Mouse (Mus musculus): ENCODE data around the gene Ccdc158.
A peak's percentile ranks its signal among the peaks of the same experiment; 100 is the strongest.

Gene Ccdc158

GRCm38 (mm10) chr5:92596865-92597264 is 78.2 kb downstream of the Ccdc158 start:
- no peak for DNase-seq

GRCm38 (mm10) chr5:92595026-92595425 is 80.0 kb downstream of the Ccdc158 start:
- no peak for DNase-seq

- DNase-seq = no peak
These were observed 89.1 kb downstream of the Ccdc158 start for GRCm38 (mm10) chr5:92585932-92586331.

GRCm38 (mm10) chr5:92579559-92579958 is 95.5 kb downstream of the Ccdc158 start:
- DNase-seq = no peak

GRCm38 (mm10) chr5:92571232-92571631 is 103.8 kb downstream of the Ccdc158 start:
- DNase-seq = no peak

- no peak for DNase-seq
These were observed 113.1 kb downstream of the Ccdc158 start for GRCm38 (mm10) chr5:92562002-92562401.

GRCm38 (mm10) chr5:92560201-92560600 is 114.9 kb downstream of the Ccdc158 start:
- peak; percentile 23 to 37 for DNase-seq
